ENCODE assay signal across 32 mouse cellular contexts in genomic region chr4:145188561-145188960, GRCm38 (mm10).
"Had no signal": no experiment of that assay in that cellular context is flagged by ENCODE, and none has a peak within 500 bp of the region (broad histone marks: within the 10 kb centered on the region; RNA-seq: fewer than 3 reads in every experiment).

No protein-coding gene starts in this region.

- ATAC-seq: liver, embryonic 12.5 days; liver, postnatal 0 days; lung, postnatal 0 days; midbrain, embryonic 13.5 days; midbrain, embryonic 15.5 days; midbrain, embryonic 16.5 days had no signal

- H3K9ac ChIP-seq: limb, embryonic 12.5 days; limb, embryonic 13.5 days; limb, embryonic 15.5 days; liver, embryonic 12.5 days; liver, embryonic 13.5 days; liver, embryonic 14.5 days; liver, embryonic 15.5 days; liver, postnatal 0 days; lung, embryonic 14.5 days; lung, embryonic 15.5 days; midbrain, embryonic 12.5 days; midbrain, embryonic 13.5 days; midbrain, embryonic 15.5 days; neural tube, embryonic 12.5 days had no signal

- H3K9me3 ChIP-seq: limb, embryonic 10.5 days; limb, embryonic 12.5 days; limb, embryonic 15.5 days; liver, embryonic 12.5 days; liver, embryonic 13.5 days; liver, embryonic 15.5 days; lung, embryonic 15.5 days; megakaryocyte, embryonic 14.5 days; midbrain, embryonic 10.5 days; midbrain, embryonic 12.5 days; midbrain, embryonic 13.5 days; midbrain, embryonic 15.5 days had no signal

- H3K27ac ChIP-seq: left cerebral cortex, adult 2 months; limb, embryonic 10.5 days; limb, embryonic 12.5 days; limb, embryonic 13.5 days; limb, embryonic 15.5 days; liver, embryonic 12.5 days; liver, embryonic 13.5 days; liver, embryonic 14.5 days; liver, embryonic 15.5 days; lung, embryonic 15.5 days; macrophage; midbrain, embryonic 10.5 days; midbrain, embryonic 12.5 days; midbrain, embryonic 13.5 days; midbrain, embryonic 15.5 days; neural tube, embryonic 12.5 days had no signal

- H3K27me3 ChIP-seq: limb, embryonic 12.5 days; limb, embryonic 13.5 days; limb, embryonic 15.5 days; liver, embryonic 12.5 days; liver, embryonic 13.5 days; liver, embryonic 15.5 days; lung, embryonic 15.5 days; megakaryocyte, embryonic 14.5 days; midbrain, embryonic 12.5 days; midbrain, embryonic 13.5 days; midbrain, embryonic 15.5 days; neural tube, embryonic 12.5 days had no signal

- H3K4me3 ChIP-seq: left cerebral cortex, adult 2 months; limb, embryonic 10.5 days; limb, embryonic 12.5 days; limb, embryonic 13.5 days; limb, embryonic 15.5 days; liver, embryonic 12.5 days; liver, embryonic 13.5 days; liver, embryonic 15.5 days; lung, embryonic 15.5 days; megakaryocyte, embryonic 14.5 days; midbrain, embryonic 10.5 days; midbrain, embryonic 12.5 days; midbrain, embryonic 13.5 days; midbrain, embryonic 15.5 days; myocyte; neural tube, embryonic 12.5 days had no signal

- DNase-seq: left cerebral cortex, postnatal 4 days; liver; liver, embryonic 13.5 days; liver, postnatal 0 days; lung, adult 18-20 months; lung, adult 2 months; lung, embryonic 14.5 days; lung, postnatal 10 days; lung, postnatal 14 days; lung, postnatal 36 days; lung, postnatal 4 days; midbrain, embryonic 14.5 days had no signal

- H3K4me2 ChIP-seq: limb, embryonic 12.5 days; limb, embryonic 13.5 days; limb, embryonic 15.5 days; liver, embryonic 12.5 days; liver, embryonic 13.5 days; liver, embryonic 15.5 days; lung, embryonic 14.5 days; lung, embryonic 15.5 days; midbrain, embryonic 11.5 days; midbrain, embryonic 12.5 days; midbrain, embryonic 13.5 days; midbrain, embryonic 15.5 days; neural tube, embryonic 12.5 days had no signal
